Mouse (Mus musculus) embryo, embryonic 10.5 days (tissue): ENCODE data around the gene Gm42688.
A peak's percentile ranks its signal among the peaks of the same experiment; 100 is the strongest.

ENCODE experiments used
- DNase-seq: peaks from one replicate; pipeline ENCODE4 v3.0.0-alpha.2; 2015; ENCODE audit warnings: low spot score

Gm42688 gene

DNA sequence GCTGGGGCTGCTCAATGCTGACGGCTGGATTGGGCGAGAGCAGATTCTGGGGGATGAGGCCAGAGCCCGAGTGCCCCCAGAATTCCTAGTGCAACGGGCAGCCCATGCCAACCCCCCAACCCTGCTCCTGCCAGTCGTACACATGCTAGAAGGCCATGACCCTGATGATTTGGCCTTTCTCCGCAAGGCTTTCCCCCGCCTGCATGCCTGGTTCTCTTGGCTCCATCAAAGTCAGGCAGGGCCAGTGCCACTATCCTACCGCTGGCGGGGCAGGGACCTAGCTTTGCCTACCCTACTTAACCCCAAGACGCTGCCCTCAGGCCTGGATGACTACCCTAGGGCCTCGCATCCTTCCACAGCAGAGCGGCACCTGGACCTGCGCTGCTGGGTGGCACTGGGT lies 16.2 kb downstream of the Gm42688 start:
- DNase-seq = no peak

- no peak for DNase-seq
These were observed 17.0 kb downstream of the Gm42688 start for GRCm38 (mm10) chr6:83118369-83118768.

DNA sequence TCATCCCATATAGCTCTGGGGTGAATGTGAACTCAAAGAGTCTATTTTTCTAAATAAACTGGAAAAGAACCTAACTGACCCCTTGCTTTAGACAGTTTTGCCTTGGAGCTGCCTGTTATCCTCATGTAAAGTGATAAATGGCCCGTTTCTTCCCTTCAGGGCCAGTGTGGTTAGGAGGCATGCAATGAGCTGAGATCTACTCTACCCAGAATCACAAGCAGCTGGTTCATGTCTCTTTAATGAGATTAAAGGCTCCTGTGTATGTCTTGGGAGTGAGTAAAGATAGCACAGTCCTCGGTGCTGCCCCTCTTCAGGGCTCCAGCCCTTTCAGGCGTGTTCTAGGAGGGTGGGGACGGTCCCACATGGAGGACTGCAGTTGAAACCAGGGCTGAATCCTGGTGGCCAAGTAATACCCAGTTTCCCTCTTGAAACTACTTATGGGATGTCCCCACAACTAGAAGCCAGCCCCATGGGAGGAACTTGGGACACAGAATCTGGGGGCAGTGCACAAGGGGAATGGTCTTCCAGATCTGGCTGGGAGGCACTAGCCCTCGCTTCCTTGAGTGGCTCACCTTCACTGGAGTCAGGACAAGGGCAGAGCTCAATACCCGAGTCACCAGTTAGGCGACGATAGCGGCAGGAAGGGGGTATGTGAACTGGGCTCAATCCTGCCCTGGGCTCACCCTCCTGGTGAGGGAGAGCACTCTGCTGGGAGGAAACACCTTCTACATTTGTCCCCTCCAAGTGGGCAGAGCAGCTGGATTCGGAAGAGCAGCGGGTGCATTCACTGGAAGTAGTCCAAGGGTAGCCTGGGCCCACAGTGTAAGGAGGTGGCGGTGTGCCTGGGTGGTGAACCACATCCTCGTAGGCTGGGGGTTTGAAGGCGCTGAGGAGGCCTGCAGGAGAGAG lies 17.7 kb downstream of the Gm42688 start:
- no peak for DNase-seq

GRCm38 (mm10) chr6:83119734-83120051 lies 18.3 kb downstream of the Gm42688 start:
- no peak for DNase-seq

DNA sequence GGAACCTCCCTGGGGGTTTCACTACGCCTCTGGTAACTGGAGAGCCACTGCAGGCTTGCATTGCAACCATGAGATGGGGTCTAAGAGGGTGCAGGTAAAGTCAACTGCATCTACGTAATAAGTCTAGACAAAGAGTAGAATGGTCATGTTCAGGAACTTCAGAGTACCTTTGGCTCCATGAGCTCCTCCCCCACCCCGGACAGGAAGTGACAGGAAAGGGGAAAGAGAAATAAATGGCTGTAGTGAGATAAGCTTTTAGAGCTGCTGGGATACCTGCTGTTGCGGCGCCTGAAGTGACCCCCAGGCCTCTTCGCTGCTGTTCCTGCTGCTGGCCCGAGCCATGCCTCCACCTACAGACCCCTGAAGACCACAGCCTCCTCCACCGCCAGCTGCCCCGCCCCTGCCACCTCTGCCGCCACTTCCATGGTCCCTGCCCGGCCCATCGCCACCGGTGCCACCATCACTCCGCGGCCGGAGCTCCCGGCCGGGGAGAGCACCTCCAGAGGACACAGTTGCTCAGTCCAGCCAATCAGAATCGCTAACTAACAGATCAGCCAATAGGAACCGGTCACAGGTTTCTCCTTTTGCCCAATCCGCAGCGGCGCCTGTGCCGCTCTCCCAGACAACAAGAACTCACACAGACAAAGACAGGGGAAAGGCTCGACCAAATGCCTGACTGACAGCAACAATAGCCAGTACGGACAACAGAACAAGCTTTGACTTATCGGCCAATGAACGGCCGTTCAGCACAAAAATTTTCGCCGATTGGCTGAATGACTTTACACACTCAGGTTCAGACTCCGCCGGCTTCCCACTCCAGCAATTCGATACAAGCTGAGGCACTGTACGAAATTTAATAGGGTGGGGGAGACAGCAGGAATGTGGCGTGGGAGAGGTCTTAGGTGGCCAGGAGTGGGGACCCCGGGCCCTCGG lies 19.8 kb downstream of the Gm42688 start, which contains the start of gene Wbp1:
Wbp1 (minus strand) TSS at position 630 of the 933 bp plus-strand sequence.
- DNase-seq = peak; percentile 99

- DNase-seq = no peak
These were observed 20.7 kb downstream of the Gm42688 start for GRCm38 (mm10) chr6:83121863-83122710.

DNA sequence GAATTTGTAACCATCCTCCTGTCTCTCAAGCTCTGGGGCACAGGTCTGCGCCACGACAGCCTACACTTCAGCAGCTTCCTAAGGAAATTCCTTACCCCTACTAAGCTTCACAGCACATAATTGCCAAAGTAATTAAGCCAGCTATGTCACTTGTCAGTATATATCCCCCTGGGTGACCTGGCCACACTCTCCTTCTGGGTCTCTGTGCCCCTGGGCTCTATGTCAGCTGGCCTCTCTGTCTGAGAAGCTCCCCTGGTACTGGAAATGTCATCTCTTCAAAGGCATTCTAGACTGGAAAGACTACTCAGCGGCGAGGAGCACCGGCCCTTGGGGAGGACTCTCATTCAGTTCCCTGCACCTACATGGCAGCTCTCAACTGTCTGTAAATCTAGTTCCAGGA lies 21.5 kb downstream of the Gm42688 start:
- no peak for DNase-seq

DNA sequence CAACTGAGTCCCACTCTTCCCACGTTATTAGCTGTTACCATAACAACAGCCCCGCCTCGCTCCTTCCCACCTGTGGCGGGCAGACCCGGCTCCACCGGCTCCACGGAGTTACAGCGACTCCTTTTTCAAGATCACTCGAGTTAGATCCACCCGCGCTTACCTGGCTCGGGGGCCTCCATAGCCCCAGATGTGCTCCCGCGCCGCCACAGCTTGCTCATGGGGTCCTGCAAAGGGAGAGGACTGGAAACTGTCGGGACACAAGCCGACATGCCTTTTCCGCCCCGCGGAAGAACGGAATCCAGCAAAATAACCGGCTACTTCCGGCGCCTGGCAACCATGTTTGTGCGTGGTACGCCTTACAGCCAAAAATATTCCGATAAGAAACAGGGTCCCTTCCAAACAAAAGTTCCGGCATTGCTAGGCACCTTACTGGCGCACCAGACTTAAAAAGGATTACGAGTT lies 23.5 kb downstream of the Gm42688 start:
- DNase-seq = peak; percentile 97

- DNase-seq = no peak
These were observed 23.9 kb downstream of the Gm42688 start, which contains the start of gene Ino80b for GRCm38 (mm10) chr6:83125331-83125730. Ino80b (minus strand) TSS chr6:83125431.

- DNase-seq = no peak
These were observed 26.0 kb downstream of the Gm42688 start for GRCm38 (mm10) chr6:83127419-83127818.

- DNase-seq = no peak
These were observed 30.1 kb downstream of the Gm42688 start for GRCm38 (mm10) chr6:83131469-83132034.

DNA sequence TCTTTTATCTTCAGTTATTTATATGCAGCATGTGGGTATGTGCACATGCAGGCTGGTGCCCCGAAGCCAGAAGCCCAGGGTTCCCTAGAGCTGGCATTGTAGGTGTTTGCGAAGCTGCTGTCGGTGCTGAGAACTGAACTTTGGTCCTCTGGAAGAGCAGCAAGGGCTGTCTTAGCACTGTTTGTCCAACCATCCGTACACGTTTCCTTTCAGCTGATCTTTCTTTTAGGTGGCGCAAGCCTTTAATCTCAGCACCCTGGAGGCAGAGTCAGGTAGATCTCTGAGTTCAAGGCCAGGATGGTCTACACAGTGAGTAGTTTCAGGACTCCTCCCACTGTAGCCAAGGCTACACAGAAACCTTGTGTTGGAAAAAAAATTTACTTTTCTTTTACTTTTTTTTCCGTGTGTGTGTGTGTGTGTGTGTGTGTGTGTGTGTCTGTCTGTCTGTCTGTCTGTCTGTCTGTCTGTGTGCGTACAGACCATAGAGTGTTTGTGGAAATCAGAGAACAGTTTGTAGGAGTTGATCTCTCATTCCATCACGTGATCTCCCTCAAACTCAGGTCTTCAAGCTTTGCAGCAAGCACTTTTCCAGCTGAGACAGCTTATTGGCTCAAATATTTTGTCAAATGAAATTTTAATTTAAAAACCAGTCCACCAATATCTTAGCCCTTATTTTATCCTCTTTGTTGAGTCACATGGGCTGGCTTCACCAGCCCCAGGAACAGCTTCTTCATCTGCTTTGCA lies 30.9 kb downstream of the Gm42688 start:
- no peak for DNase-seq

DNA sequence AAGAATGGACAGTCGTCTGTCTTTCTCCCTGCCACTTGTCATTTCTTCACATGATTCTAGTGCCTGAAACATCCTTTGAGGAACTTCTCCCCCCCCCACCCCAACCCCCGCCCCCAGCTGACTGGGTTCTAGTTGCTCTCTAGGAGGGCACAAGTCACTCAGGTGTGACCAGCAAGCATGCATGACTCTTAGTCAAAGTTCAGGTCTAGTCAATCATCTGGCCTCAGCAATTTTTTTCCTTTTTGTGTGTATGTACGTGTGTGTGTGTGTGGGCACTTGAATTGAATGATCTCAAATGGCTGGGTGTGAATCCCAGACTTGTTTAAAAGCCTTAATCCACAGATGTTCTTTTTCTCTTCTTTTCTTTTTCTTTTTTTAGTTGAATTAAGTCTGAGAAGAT lies 32.8 kb downstream of the Gm42688 start:
- no peak for DNase-seq

GRCm38 (mm10) chr6:83134951-83135513 lies 33.6 kb downstream of the Gm42688 start, which contains the start of gene Rtkn:
Rtkn (plus strand) TSS chr6:83135463.
- DNase-seq = no peak

GRCm38 (mm10) chr6:83135571-83136161 lies 34.2 kb downstream of the Gm42688 start:
- DNase-seq = peak; percentile 40

DNA sequence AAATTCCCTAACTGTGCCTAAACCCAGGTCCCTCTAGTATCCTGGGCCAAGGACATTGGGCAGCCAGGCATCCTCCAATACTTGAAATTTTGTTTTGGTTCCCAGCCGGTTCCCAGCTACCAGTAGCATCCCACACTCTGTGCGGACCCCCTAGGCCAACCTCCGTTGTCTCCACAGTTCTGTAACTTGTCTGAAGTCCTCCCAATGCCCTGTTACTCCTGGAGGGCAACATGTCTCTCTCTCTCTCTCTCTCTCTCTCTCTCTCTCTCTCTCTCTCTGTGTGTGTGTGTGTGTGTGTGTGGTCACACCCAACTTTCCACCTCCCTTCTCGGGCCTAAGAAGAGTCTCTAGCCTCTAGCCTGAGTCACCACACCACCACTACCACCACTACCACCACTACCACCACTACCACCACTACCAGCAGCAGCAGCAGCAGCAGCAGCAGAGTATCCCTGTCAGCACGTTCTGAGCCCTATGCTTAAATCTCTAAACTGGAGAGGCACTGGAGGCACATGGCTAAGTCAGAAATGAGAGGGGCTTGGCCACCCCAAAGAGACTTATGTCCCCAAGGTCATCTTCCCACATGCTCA lies 35.0 kb downstream of the Gm42688 start:
- no peak for DNase-seq

DNA sequence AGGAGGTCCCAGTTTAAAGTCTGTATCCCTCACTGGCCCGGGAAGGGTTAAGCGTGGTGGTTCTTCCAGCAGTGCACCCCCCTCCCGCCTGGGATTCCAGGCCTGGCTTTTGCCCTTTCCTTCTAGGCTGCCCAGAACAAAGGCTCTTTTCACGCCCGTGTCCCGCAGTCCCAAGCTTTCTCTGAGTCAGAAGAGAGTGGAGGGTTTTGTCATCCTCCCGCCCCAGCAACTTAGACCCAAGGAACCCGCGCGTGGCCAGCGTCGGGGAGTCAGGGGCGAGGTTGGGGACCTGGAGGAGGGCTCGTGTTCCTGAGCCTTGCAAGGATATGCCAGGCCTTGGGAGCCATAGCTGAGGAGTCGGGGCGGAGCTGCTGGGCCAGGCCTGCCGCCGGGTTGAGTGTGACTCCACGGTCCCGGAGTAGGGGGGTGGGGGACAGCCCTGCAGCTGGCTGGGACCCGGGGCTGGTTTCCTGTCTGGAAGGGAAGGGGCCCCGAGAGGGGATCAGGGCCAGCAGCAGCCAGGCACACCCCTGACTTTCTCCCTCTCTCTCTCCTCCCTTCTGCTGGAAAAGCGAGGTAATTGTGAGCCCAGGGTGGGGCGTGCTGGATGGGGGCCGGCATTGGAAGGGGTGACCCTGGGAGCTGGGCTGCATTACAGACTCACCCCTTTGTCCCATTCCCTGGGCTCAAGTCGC lies 35.6 kb downstream of the Gm42688 start:
- DNase-seq = peak; percentile 93

DNA sequence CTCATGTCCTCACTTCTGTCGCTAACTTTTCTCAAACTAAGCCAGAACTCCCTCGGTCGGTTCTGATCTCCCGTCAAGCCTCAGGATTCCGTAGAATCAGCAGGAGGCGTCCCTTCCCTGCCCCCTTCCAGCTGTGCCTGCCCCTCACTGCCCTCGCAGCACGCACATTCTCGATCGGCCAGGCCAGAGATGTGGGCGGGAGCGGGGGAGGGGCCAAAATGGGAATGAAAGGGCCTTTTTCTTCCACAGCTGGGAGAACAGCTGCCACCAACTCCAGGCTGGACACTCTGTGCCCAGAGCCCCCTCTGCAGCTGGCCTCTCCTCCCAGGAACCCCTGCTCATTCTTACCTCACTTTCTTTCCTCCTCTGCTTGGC lies 36.1 kb downstream of the Gm42688 start:
- peak; percentile 95 for DNase-seq

DNA sequence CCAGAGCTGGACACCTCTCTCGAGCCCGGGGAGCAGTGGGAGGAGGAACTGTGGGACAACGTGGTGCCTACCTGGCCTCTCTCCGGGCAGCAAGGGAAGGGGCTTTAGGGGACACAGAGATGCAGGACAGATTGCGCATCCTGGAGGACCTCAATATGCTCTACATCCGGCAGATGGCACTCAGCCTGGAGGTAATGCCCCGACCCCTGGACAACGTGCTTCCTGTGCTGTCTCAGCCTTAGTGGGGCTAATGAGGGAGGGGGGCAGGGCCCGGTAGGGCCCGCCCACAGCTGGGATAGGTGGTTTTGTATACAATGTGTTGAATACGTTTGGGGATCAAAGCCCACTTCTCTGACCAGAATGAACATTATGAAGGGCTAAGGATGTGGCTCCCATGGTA lies 36.6 kb downstream of the Gm42688 start:
- DNase-seq = peak; percentile 83
